Mouse (Mus musculus) embryonic fibroblast, embryonic 13.5 days (primary cell): Measurements from ENCODE around the gene E330034G19Rik.

Source experiments
- CTCF ChIP-seq: IDR thresholded peaks from 2 replicates; pipeline ENCODE4 v1.5.1; 2011; ENCODE audit warnings: mild to moderate bottlenecking, control low read depth, low read length, moderate library complexity, borderline replicate concordance; ENCODE audit not compliant: insufficient read depth
- POLR2A ChIP-seq: IDR thresholded peaks from 2 replicates; pipeline ENCODE4 v1.6.1; 2011; ENCODE audit warnings: low read depth, mild to moderate bottlenecking, control low read depth, low read length, moderate library complexity

GRCm38 (mm10) chr14:24286136-24286535, 6.9 kb upstream of the E330034G19Rik start:
- TF ChIP-seq CTCF (no peak), POLR2A (no peak)
